Mouse (Mus musculus): ENCODE measurements around the gene Sdr42e1.

Sdr42e1 gene

DNA sequence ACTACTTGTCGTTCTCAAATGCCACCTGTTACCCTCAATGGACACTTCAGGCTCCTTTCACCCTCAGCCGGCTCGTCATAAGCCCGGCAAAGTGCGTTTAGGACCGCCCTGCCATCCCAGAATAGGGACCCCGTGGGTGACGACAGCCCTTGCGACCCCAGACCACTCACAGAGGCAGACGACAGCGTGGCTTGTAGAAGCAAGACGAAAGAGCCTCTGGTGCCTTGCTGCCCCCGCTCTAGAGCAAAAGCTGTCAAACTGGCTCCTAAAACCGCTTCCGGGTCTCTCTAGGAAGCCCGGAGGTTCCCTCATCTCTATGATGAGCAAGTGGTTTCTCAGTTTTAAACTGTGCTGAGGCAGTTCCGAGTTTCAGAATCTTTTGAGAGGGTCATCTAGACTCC is at the start of gene Sdr42e1:
Gene Sdr42e1 (minus strand): TSS at position 260 of the 401 bp plus-strand sequence.
- DNase-seq (ENCODE audit: low spot score), result peak; percentile 47

DNA sequence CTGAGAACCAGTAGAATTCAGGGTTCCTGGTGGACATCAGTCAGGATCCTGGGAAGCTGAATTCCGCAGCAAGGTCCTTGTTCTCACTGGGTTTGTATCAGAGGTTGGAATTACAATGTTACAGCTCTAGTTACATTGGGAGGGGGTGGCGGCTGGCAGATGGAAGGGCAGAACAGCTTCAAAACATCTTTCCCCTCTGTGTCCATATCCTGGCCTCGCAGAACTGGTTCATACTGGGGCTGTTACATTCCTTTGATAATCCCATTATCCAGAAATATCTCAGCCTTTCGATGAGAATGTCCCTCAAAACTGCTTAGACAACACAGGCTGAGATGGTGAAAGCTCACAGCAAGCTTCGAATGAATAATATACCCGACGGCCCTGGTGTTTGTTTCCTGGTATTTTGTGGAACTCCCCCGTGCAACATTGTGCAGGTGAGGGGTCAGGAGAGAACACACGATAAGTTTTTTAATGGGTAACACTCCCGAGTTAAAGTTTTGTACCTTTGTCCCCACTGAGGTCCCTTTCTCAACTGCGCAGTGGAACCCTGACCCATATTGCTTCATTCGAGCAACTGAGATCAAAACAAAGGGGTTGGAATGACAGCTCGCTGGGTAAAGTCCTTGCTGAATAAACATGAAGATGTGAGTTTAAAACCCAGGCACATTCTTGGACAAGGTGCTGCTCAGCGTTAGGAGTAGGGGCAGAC is 44.8 kb upstream of the Sdr42e1 start:
- DNase-seq (ENCODE audit: low spot score), result no peak

DNA sequence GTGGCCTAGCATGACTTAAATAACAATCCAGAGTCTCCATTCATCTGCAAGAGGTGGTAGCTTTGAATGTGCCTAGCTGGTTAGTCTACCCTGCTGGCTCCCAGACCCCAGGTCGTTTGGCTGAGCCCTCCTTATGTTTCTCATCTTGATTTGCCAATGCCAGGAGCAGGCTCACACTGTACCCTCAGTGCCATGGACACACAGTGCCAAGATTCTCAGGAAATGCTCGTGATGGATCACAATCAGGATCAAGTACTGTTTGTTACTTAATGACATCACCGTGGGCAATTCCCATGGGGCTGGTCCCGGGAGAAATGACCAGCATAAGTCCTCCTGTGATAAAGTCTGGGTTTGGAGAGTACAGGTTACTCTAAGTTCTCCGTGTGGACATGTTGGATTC is 42.4 kb upstream of the Sdr42e1 start:
- DNase-seq (ENCODE audit: low spot score), result no peak

DNA sequence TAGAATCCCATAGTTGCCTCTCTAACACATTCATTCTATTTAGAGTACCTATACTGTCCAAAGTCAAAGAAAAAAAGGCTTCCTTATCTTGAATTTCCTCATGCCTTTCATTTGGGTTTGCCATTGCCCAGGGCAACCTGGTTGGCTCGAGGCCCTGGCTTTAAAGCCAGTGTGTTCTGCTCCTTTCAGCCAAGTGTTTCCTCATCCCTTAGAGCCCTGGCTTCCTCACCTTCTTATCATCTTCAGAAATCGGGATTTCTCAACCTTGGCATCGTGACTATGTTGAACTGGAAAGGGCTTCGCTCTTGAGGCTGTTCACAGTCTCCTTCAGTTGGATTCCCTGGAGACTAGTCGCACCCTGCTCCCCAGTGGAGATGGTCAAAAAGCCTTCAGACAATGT is 41.1 kb upstream of the Sdr42e1 start:
- no peak for DNase-seq (ENCODE audit: low spot score)

DNA sequence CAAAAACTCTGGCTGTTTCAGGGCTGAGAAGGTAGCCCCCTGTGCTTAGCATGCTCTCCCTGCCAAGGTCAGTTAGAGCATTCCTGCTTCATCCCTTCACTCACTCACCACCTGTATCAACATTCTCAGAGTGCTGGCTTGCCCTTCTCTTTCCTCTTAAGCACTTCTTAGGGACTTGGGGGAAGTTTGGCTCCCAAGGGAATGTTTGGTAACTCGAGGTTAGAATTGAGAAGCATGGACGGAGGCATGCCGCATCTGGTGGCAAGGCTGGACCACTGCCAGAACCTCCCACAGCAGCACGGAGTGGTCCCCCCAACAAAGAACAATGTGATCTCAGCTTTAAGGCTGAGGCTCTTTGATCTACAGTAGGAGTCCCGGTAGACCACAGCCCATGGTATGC is 38.7 kb upstream of the Sdr42e1 start:
- DNase-seq (ENCODE audit: low spot score), result no peak

DNA sequence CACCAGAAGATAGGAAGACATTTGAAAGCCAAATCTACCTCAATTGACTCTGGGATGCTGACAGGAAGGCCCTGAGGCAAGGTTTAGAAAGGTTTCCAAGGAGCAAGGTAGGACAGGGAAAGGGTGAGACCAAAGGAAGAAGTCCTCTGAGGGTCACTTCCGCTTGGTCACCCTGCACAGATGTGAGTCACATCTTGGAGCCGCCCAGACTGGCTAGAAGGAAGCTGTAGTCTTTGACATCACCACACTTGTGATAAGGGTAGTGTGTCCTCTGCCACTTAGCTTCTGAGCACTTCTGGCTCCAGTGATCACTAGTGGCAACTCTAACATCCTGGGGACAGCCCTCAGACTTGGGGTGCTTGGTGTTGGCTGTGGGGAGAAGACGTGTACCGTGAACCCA is 32.7 kb upstream of the Sdr42e1 start:
- DNase-seq (ENCODE audit: low spot score), result no peak

DNA sequence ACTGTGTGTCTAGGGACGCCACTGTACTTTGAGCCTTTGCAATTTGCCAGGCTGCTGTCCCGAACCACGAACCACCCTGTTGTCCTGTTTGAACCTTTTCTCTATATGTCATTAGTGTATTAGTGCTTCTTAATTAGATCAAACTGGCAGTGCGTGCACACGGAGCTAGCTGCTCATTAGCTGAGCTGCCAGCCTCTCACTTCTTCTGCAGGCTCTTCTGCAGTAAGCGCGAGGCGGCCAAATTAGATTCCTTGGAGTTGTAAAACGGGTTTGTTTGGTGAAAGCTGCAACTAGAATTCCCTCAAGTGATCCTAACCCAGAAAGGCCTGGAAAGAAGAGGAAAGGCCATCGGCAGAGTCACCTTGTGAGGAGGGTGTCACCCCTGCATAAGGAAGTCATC is 29.2 kb upstream of the Sdr42e1 start:
- no peak for DNase-seq (ENCODE audit: low spot score)

DNA sequence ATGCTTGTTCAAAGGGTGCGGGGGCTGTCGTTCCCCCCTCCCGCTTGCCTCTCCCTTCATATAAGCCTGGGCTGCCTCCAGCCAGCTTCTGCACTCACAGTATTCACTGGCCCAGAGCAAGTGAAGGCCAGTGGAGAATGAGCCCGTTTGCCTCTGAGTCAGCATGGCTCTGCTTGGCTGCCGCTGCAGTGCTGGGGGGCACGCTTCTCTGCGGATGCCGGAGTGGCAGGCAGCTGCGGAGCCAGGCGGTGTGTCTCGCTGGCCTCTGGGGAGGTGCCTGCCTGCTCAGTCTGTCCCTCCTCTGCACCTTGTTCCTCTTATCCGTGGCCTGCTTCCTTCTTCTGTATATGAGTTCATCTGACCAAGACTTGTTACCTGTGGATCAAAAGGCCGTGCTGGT is 28.4 kb upstream of the Sdr42e1 start, which contains the start of gene Hsd17b2:
Gene Hsd17b2 (plus strand): TSS at position 46 of the 400 bp plus-strand sequence.
- DNase-seq (ENCODE audit: low spot score), result no peak

DNA sequence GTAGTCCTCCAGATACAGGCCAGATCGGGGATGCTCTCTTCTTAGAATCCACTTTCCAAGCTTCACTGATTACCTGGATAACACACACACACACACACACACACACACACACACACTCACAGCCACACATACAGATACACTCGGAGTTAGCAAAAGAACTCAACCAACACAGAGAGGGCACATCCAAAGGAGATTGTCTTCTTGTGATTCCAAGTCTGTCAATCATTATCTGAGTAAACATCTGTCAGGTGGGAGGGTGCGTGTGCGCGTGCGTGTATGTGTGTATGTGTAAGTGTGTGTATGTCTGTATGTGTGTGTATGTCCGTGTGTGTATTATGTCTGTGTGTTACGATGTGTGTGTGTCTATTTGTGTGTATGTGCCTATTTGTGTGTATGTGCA is 27.8 kb upstream of the Sdr42e1 start:
- DNase-seq (ENCODE audit: low spot score), result no peak

DNA sequence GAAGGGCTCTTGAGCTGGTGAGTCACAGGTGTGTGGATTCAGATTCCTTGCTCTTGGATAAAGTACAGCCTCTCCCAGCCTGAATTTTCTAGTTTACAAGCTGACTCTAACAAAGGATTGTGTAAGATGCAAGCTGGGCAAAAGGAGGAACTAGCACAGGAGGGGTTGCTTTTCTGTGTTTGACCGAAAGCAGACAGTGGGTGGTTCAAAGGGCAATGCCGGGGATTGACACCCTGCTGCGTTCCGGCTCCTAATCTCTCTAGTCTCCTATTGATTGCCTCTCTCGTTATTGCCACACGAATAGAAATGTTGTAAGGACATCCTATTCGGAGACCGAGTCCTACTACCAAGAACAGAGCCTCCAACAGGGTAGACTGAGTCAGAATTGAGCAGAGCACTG is 27.2 kb upstream of the Sdr42e1 start:
- no peak for DNase-seq (ENCODE audit: low spot score)

DNA sequence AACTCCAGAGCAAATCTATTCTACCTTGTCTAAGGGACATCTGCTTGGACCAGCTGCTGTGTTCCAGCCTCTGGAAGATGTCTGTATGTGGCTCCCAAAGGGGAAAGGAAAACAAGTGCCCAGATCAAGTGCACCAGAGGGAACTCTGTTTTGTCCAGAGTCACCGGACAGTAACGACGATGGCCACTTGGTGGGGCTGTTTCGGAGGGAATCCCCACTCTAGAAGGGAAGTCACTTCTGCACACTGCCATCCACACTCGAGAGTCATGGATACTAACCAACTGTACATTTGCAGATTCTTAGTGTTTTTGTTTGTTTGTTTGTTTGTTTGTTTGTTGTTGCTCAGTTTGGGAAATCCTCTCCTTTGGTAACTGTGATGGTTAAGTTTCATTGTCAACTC is 23.8 kb upstream of the Sdr42e1 start:
- peak; percentile 29 for DNase-seq (ENCODE audit: low spot score)

DNA sequence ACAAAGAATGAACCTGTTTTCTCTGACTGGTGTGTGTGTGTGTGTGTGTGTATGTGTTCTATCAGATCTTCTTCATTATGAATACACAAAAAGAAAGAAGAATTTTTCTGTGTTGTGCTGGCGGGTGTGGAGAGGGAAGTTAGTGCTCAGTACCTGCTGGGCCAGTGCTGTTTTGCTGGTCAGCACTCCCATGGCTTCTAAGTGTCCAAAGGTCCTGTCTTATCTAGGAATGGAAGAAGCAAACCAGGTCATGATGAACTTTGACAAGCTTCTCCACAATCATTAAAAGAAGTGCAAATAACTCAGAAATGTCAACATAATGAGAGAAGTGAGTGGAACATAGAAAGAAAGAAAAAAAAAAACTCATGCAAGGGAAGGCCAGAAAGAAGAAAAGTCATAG is 22.1 kb upstream of the Sdr42e1 start:
- no peak for DNase-seq (ENCODE audit: low spot score)

DNA sequence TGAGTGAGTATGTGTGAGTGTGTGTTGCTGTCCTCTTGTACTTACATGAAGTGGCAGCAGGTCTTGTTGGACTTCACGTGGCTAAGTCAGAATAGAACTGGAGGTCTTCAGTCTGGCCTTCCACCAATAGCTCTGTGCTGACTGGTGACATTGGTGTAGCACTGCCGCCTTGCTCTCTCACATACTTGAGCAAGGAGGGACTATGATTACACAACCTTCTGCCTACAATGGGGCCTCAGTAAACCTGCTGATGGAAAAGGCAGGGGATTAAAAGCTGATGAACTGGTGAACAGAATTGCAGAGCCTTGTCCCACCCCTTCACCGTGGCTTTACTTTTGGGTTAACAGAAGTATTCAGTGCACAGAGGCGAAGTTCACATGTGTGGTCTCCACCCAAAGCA is 18.6 kb upstream of the Sdr42e1 start:
- no peak for DNase-seq (ENCODE audit: low spot score)

DNA sequence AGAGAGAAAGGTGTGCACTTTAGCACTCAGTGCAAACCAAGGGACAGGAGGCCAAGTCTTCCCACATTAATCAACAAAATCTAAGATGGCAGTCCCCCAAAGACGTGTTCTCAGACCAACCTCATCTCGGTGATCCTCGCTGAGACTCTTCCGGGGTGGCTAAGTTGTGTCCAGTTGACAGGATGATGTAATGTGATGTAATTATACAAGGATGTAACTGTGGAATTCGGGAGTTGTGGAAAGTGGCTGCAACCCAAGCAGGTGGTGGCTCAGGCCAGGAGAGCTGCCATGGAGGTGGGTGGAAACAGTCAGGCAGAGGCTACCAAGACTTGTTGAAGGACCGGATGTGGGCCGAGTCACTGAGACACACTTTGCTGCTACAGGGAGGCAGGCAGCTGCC is 14.4 kb upstream of the Sdr42e1 start:
- no peak for DNase-seq (ENCODE audit: low spot score)

DNA sequence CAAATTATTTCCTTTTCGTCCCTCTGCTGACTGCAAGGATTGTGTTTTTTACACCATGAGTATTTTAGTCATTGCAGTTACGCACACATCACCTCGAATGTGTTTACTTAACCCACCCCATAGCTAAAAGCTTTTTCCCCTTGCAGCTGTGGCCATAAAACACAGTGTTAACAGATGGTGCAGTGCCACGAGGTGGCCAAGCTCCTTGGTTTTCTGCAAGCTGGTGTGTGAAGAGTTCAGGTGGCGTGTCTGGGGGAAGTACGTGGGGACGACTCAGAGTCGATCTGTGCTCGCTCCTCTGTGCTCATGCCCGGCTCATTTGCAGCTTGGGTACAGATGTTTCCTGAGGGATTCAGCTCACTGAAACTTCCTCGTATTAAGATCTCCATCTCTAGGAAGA is 11.0 kb upstream of the Sdr42e1 start:
- no peak for DNase-seq (ENCODE audit: low spot score)

DNA sequence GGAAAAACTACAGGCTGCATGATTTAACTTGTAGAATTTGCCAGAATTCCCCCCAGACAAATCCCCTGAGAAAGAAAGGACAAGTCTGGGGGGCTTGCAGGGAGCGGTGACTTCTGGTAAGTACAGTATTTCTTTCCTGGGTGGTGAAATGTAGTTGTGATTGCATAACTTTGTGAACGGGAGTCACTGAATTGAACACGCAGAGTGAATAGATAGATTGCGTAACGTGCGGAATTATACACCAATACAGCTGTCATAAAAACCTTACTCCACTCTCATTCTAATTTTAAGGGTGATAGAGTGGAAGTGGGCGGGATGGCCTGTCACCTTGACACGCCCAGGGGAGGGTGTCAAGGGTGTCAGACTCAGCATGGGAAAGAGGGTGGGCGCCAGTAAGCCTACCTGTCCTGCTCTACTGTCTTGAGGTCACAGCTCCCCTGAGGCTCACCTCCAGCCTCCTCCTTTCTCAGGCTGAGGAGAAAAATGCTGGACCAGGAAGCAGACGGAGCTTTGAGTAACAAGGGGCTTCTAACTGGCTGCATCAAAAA is 10.5 kb upstream of the Sdr42e1 start:
- no peak for DNase-seq (ENCODE audit: low spot score)

DNA sequence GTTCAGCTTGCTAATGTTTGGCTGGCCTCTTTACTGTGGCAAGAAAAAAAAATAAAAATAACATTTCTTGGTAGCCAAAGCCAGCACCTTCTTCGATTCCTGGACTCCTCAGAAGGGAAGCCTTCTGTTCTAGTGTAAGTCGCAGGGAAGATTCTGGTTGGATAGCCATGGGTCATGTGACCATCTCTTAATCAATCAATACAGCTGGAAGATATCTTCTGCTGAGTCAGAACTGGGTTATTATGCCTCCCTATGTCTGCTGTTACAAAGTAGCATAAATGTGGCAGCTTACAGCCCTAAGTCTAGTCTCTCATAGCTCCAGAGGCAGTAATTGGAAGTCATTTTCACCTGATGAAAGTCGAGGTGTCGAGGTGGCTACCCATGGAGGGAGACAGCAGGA is 5.2 kb upstream of the Sdr42e1 start:
- no peak for DNase-seq (ENCODE audit: low spot score)

DNA sequence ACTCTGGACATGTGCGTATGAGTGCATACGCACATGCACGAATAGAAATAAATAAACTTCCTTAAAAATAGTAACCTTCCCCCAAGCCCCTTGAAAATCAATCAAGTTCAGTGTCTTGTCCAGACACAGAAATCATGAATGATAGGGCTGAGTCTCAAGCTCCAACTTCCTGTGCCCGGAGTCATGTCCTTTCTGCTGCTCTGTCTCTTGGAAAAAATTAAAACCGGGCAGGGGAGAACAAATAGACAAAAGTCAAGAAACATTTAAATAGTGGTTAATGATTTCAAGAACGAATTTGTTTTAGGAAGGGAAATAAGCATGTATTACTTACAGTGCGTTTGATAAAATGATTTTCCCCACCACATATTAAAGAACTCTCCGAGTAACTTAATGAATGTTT is 3.5 kb upstream of the Sdr42e1 start:
- no peak for DNase-seq (ENCODE audit: low spot score)

DNA sequence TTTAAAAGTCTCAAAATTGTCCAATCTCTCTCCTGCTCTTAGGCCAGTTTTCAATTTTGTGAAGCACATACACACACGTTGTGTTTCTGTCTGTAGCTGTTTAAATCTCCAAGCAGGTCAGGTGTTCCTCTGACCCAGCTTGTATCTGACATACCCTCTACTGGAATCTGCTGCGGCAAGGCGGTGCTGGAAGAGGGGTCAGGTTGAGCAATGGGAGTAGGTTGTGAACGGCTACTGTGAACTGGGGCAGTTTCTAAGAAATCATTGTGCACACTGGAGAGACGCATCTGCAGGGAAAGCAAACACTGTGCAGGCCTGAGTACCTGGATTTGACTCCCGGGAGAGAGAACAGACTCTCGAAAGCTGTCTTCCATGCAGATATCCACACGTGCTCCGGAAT is 3.0 kb upstream of the Sdr42e1 start:
- DNase-seq (ENCODE audit: low spot score), result no peak

DNA sequence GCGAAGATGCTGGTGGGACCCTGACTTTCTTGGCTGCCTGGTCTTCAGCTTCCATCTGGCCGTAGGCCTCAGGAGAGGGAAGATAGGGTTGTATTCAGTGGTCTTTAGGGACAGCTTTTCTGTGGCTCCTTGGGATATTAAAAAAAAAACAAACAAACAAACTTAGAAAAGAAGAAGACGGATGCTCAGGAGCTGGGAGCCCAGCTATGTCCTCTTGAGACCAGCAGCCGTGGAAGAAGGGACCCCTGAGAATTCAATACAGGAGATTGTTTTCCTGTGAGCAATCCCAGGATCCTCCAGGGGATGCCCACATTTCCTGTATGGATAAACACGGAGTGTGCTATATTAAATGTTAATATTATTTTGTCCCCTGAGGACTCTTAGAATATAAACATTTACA is 1.7 kb upstream of the Sdr42e1 start:
- no peak for DNase-seq (ENCODE audit: low spot score)

DNA sequence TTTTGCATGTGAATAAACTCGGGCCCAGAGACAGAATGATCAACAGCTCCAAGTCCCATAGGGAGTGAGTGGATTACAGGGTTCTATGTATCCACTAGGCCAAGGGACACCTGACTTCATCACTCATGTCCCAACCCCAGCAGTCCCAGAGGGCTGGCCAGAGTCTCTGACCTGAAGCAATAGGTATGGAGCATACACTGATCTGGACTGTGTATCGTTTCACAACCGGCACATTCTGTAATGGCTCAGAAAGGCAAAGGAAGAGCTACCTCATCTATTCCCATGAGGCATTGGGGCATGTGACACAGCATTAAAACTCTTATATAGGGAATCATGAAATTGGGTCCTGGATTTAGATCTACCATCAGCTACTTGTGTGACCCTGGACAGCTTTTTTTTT is 931 bp downstream of the Sdr42e1 start:
- no peak for DNase-seq (ENCODE audit: low spot score)

DNA sequence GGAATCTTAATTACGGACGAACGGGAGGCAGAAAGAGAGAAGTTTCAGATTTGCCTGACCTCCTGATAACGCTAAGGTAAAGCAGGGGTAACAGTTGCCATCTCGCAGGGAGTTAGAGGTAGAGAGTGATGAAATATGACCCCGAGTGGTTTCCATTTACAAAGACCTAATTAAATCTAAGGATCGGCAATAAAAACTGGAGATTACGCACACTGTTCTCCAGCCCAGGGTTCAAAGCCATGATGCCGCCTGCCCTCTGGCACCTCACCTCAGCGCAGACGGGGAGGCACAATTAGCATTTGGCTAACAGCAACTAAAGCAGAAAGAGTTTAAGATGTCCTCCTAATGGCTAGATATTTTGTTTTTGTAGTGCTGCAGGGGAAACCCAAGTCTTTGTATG is 3.0 kb downstream of the Sdr42e1 start:
- no peak for DNase-seq (ENCODE audit: low spot score)

DNA sequence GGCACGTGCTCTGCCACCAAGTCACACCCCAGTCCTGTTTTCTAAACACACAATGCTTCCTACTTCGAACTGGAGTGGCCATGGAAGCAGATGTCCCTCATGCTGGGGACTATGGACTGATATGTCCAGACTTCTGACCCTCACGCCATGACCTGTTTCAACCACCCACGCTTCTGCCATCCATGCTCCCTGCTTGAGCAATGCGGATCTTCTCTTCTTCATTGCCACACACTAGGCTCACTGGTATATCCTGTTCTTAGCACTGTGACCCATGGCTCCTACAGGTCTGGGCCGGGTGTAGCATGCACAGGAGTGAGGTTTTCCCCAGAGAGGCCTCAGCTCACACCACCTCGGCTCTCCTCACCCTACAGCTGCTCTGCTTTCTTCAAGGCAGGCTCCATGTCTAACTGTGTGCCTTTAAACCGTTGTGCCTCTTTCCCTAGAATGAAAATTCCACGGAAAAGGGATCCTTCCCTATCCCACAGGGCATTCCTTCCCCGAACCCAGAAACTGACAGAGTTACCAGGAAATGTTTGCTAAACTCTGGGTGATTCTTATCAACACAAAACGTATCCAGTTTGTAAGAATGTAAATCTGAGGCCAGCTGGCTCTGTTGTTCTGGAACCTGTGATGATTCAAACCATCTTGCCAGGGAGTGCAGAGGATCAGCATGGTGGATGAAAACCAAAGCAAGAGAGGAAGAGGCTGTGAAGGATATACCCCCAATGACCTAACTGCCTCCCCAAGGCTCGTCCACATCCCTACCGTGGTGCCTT is 6.0 kb downstream of the Sdr42e1 start:
- DNase-seq (ENCODE audit: low spot score), result no peak

All from layer of hippocampus, adult 11-12 months (tissue).